Mouse (Mus musculus): ENCODE measurements around the gene Wipf1.

GRCm38 (mm10) chr2:73552926-73553325 is 23.4 kb upstream of the Wipf1 start:
- TF ChIP-seq CTCF (IDR thresholded peaks at IDR 0.05; ENCODE audit: low read depth, low read length) (no peak), GATA1 (IDR thresholded peaks at IDR 0.05; ENCODE audit: borderline replicate concordance, low read length) (no peak), GATA2 (IDR thresholded peaks at IDR 0.05; ENCODE audit: borderline replicate concordance, low read depth, low read length) (no peak)

All from G1E (cell line).